Mouse (Mus musculus): ENCODE data around the gene Fgfr2.
"Not testable (repeated sequence)": the region's sequence is repeated elsewhere in the genome, so short reads cannot be mapped to it uniquely, and the experiment has no call there.

DNA sequence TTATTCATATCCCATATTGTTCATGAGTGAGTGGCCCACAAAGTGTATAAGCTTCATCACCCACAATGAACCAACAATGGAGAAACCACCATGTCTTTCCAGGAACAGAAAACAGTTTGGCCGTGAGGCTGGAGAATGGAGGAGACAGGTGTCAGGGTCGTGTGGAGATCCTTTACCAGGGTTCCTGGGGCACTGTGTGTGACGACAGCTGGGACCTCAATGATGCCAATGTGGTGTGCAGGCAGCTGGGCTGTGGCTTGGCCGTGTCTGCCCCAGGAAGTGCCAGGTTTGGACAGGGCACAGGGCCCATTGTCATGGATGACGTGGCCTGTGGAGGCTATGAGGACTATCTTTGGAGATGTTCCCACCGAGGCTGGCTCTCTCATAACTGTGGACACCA lies 2049.1 kb downstream of the Fgfr2 start:
- not testable (repeated sequence) for TF ChIP-seq POLR2A (IDR thresholded peaks at IDR 0.05; ENCODE audit: low read depth, low read length); CTCF (conservative IDR thresholded peaks at IDR 0.05; ENCODE audit: insufficient read depth, insufficient read length, low read depth, low read length)

Measured in kidney, adult 2 months (tissue).